In genomic region chr7:68021741-68022140, GRCm38 (mm10) we compare ENCODE assay signal across 8 mouse cellular contexts.
A peak's percentile ranks its signal among the peaks of the same experiment; 100 is the strongest.
DNase-seq lines count a peak whose midpoint lies in the region; ATAC-seq lines count a peak whose summit lies in the region.

No protein-coding gene starts in this region.

- no peaks in the 10 kb centered on the region; the same call in 1 of the 2 replicates for H3K9me3 ChIP-seq in kidney, embryonic 16.5 days (ENCODE audit: low read length)
- no peaks in the 10 kb centered on the region for H3K9me3 ChIP-seq in stomach, embryonic 15.5 days
- H3K9me3 ChIP-seq in neural tube, embryonic 15.5 days (replicated peaks): no peaks in the 10 kb centered on the region

- WGBS in kidney, embryonic 16.5 days: 31% methylated on average over 2 of the region's 2 CpGs
- 8% methylated on average over 2 of the region's 2 CpGs for WGBS in stomach, embryonic 15.5 days
- 84% methylated on average over 2 of the region's 2 CpGs for WGBS in neural tube, embryonic 15.5 days

- ATAC-seq in kidney, embryonic 16.5 days (ENCODE audit: low FRiP score, low TSS enrichment): peak; percentile 79
- ATAC-seq in stomach, embryonic 15.5 days (ENCODE audit: insufficient read depth, low FRiP score, low read depth): peak; percentile 78
- ATAC-seq in cerebellum, adult (ENCODE audit: insufficient number of reproducible peaks, low FRiP score, low TSS enrichment): no peak
- ATAC-seq in neural tube, embryonic 15.5 days (ENCODE audit: low FRiP score): no peak

- no peak overlapping the region for H3K9ac ChIP-seq in kidney, embryonic 16.5 days (replicated peaks; ENCODE audit: low read length)
- no peak overlapping the region for H3K9ac ChIP-seq in stomach, embryonic 15.5 days
- H3K9ac ChIP-seq in neural tube, embryonic 15.5 days (replicated peaks): no peak overlapping the region

- peak; percentile 59 for DNase-seq in gastrocnemius, adult 18-20 months (ENCODE audit: low spot score)
- no peak for DNase-seq in gastrocnemius, postnatal 4 days (ENCODE audit: low spot score in 2 of 2)
- peak; percentile 50 to 79 for DNase-seq in heart, adult 18-20 months
- no peak for DNase-seq in layer of hippocampus, postnatal 10 days (ENCODE audit: low spot score in 2 of 2)

- H3K27ac ChIP-seq in kidney, embryonic 16.5 days (ENCODE audit: low read length): peak overlapping the region; percentile 52
- H3K27ac ChIP-seq in stomach, embryonic 15.5 days: 0 out of 2 replicates have a peak overlapping the region, but pooled peaks have one; percentile 46
- H3K27ac ChIP-seq in neural tube, embryonic 15.5 days (replicated peaks): no peak overlapping the region

- no peaks in the 10 kb centered on the region for H3K27me3 ChIP-seq in kidney, embryonic 16.5 days (ENCODE audit: insufficient read depth, low read length)
- H3K27me3 ChIP-seq in stomach, embryonic 15.5 days (replicated peaks): no peaks in the 10 kb centered on the region
- no peaks in the 10 kb centered on the region for H3K27me3 ChIP-seq in neural tube, embryonic 15.5 days (replicated peaks)

- H3K4me3 ChIP-seq in kidney, embryonic 16.5 days (ENCODE audit: low read length): no peak overlapping the region
- H3K4me3 ChIP-seq in stomach, embryonic 15.5 days (replicated peaks): no peak overlapping the region
- no peak overlapping the region for H3K4me3 ChIP-seq in neural tube, embryonic 15.5 days (replicated peaks)

- H3K4me2 ChIP-seq in kidney, embryonic 16.5 days (replicated peaks; ENCODE audit: low read depth, low read length): no peak overlapping the region
- no peak overlapping the region for H3K4me2 ChIP-seq in stomach, embryonic 15.5 days
- H3K4me2 ChIP-seq in neural tube, embryonic 15.5 days: no peak overlapping the region

- H3K36me3 ChIP-seq in kidney, embryonic 16.5 days (ENCODE audit: insufficient read depth, low read length): peaks cover 8% of the 10 kb centered on the region; the same call in 1 of the 2 replicates
- no peaks in the 10 kb centered on the region for H3K36me3 ChIP-seq in stomach, embryonic 15.5 days
- no peaks in the 10 kb centered on the region for H3K36me3 ChIP-seq in neural tube, embryonic 15.5 days

- H3K4me1 ChIP-seq in kidney, embryonic 16.5 days (ENCODE audit: insufficient read depth, low read length): peaks cover 60% of the 10 kb centered on the region
- H3K4me1 ChIP-seq in stomach, embryonic 15.5 days: peaks cover 4% of the 10 kb centered on the region
- peaks cover 26% of the 10 kb centered on the region for H3K4me1 ChIP-seq in neural tube, embryonic 15.5 days

Comparison
In these comparisons a context has a peak if more than half of its experiments do, and no peak if none do; other contexts are left out.
1. DNase-seq: peak in gastrocnemius, adult 18-20 months (single experiment) and heart, adult 18-20 months (2 of 2); none in gastrocnemius, postnatal 4 days (0 of 2) and layer of hippocampus, postnatal 10 days (0 of 2).
2. ATAC-seq: peak in kidney, embryonic 16.5 days (single experiment) and stomach, embryonic 15.5 days (single experiment); none in cerebellum, adult (single experiment) and neural tube, embryonic 15.5 days (single experiment).